Mouse (Mus musculus) T-helper 1 cell (primary cell): ENCODE results near the gene Slc37a2.

ENCODE experiments used
- in situ Hi-C: fragments of 300-600 bp; cut with MboI, MseI; formaldehyde crosslinking; loops from one replicate; pipeline ENCODE4 v1.15.1; 2025; ENCODE audit warnings: high pct_unique_total_duplicates

Slc37a2 gene

DNA sequence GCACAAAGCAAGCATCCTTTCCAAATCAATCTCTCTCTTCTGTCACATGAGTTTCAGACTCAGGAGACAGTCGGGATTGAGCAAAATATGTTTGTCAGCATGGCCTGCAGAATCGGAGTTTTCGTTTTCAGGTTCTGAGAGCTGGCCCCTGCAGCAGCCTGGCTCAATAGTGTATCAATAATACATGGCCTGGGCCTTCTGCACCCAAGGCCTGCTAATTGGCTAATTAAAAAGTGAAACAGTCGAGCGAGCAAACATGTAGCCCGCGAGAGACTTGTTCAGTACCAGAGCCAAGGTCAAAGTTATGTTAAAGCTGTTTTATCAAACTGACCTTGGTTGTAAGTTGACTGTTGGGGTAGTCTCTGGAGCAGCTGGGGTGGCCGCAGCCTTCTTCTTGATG, 34.8 kb downstream of the Slc37a2 start:
- in situ Hi-C loops: loop anchor here (10.0 kb wide), 1 partner anchor 176 kb away; no protein-coding TSS in a partner anchor

DNA sequence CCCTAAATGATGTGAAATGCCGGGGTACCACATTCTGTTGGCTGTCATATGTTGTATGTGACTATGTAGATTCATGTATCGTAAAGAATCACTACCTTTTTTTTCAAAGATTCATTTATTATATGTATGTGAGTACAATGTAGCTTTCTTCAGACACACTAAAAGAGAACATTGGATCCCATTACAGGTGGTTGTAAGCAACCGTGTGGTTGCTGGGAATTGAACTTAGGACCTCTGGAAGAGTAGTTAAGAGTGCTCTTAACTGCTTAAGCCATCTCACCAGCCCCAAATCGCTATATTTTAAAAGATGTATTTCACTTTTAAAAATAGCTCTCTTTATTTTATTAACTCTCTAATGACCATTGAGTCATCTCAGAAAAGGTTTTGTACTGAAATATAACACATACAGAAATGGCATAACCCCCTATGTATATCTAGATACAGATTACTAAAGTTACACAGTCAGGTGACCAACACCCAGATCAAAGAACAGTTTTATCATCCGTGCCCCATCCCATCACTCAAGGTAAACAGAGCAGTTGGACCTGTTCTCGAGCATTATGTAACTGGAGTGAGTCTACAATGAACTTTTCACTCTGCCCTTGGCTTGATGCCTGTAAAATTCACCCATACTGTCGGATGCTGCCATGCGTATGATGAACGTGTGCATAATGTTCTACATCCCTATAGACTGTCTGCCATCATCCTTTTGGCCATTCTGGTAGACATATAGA, 41.0 kb downstream of the Slc37a2 start:
- in situ Hi-C loops: no loop called here

DNA sequence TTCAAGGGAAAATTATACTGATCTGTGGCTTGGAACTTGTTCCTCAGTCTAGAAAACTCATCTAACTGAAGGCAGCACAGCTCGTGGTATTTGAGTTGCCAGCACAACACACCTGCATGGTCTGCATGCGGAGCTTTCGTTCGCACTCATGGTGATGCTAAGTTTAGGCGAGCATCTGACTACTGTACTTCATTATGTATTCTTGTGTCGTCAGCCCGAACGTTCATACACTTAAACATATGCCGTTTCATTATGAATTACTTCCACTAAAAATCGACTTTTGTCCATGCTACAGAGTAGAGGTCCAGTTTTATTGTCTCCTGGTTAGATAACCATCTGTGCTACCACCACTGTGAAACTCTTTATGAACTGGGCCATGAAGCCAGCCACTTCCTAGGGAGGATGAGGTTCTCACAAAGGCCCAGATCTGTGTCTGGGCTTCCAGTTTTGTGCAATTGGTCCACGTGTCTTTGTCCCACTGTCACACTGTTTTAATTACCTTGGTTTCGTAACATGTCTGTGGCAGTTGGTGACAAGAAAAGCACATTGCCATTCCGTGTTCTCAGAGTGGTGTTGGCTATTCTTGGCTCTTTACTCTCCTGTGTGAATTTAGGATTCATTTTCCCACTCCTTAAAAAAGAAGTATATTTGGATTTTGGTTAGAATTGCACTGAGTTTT, 42.3 kb downstream of the Slc37a2 start:
- in situ Hi-C loops: no loop called here

DNA sequence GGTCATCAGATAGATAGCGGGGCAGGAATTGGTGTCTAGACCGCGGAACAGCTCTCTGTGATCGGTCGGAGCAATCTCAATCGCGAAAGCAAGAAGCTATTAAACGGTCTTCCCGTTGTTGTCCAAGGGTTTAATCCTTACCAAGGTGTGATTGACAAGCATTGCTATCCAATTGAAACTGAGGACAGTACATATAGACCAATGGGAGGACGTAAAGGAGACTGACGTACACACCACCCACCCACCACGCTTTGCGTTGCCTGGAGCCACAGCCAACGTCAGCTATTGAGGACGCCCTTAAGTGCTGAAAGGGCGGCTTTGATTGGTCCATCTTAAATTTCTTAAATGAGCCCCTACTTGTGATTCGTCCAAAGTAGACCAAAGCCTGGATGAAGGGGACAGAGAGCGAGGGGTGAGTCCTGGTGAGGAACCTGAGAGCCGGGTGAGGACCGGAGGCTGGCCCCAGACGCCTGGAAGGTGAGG, 47.6 kb downstream of the Slc37a2 start, which contains the start of gene Tmem218:
TSS of gene Tmem218 (plus strand) at position 295 of the 483 bp plus-strand sequence.
- in situ Hi-C loops: no loop called here

- in situ Hi-C loops: no loop called here
Observed at GRCm38 (mm10) chr9:37203884-37204283, 51.7 kb downstream of the Slc37a2 start.

- in situ Hi-C loops: no loop called here
Observed at GRCm38 (mm10) chr9:37200414-37200813, 55.1 kb downstream of the Slc37a2 start.

- in situ Hi-C loops: no loop called here
Observed at GRCm38 (mm10) chr9:37197067-37197466, 58.5 kb downstream of the Slc37a2 start.

- in situ Hi-C loops: no loop called here
Observed at GRCm38 (mm10) chr9:37188024-37188423, 67.5 kb downstream of the Slc37a2 start.

DNA sequence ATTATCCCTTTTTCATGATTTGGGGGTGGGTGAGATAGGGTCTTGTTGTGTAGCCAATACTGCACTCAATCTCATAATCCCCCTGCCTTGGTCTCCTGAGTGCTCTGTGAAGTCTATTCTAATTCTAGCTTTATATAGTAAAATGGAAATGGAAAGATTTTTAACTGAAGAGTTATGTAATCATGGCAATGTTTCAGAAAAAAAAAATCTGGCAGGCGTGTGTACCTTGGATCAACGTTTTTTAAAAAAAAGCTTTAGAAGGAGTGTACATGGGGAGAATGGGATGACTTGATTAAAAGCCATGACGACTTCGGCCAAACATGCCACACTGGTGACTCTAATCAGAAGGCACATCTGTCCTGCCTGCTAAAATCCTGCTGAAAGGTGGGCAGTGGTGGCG, 68.1 kb downstream of the Slc37a2 start:
- in situ Hi-C loops: no loop called here

GRCm38 (mm10) chr9:37183176-37183575, 72.4 kb downstream of the Slc37a2 start:
- in situ Hi-C loops: no loop called here

DNA sequence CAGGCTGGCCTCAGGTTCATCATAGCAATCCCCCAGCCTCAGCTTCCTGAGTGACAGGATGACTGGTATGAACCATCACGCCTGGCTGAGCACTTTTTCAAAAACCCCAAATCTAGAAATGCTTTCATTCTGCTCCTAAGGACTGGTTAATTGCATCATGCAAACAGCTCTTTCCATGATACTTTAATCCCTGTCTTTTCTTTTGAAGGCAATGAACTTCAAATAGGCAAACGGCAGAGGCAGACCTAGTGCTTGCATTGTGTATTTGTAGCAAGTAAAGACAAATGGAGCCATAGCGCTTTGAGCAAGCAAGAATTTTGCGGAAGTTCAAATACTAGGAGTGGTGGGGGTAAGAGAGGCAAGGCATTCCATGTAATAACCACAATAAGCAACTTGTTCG, 73.9 kb downstream of the Slc37a2 start:
- in situ Hi-C loops: no loop called here

GRCm38 (mm10) chr9:37179596-37179995, 75.9 kb downstream of the Slc37a2 start:
- in situ Hi-C loops: loop anchor here (5.0 kb wide), 1 partner anchor 753 kb away; no protein-coding TSS in a partner anchor

DNA sequence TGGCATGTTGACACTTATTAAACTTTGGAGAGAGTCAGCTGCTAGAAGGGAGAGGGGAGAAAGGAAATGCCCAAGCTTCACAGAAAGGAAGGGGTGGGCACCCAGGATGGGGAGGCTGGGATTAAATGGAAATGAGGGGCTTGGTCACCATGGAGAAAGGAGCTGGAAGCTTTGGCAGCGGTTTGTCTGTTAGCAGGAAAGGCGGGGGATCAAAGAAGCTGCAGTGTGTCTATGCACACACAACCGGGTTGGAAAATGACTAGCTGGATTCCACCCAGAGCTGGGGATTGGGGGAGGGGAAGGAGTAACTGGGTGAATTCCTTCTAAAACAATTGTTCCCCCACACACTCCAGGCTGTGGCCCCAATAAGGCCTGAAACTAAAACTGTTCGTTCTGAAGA, 76.6 kb downstream of the Slc37a2 start:
- in situ Hi-C loops: loop anchor here (5.0 kb wide), 1 partner anchor 753 kb away; no protein-coding TSS in a partner anchor
